Mouse (Mus musculus) liver, adult 2 months (tissue): ENCODE results near the gene Ctsll3.

ENCODE experiments used
- CTCF ChIP-seq: fragments of 200-500 bp; IDR thresholded peaks from 2 replicates; pipeline ENCODE4 v1.5.1; 2011; ENCODE audit warnings: low read depth, low read length, control low read depth
- POLR2A ChIP-seq: fragments of 200-500 bp; IDR thresholded peaks from 2 replicates; pipeline ENCODE4 v1.6.1; 2011; ENCODE audit warnings: low read length, control low read depth; ENCODE audit not compliant: insufficient read depth; ENCODE audit errors: extremely low read depth

DNA sequence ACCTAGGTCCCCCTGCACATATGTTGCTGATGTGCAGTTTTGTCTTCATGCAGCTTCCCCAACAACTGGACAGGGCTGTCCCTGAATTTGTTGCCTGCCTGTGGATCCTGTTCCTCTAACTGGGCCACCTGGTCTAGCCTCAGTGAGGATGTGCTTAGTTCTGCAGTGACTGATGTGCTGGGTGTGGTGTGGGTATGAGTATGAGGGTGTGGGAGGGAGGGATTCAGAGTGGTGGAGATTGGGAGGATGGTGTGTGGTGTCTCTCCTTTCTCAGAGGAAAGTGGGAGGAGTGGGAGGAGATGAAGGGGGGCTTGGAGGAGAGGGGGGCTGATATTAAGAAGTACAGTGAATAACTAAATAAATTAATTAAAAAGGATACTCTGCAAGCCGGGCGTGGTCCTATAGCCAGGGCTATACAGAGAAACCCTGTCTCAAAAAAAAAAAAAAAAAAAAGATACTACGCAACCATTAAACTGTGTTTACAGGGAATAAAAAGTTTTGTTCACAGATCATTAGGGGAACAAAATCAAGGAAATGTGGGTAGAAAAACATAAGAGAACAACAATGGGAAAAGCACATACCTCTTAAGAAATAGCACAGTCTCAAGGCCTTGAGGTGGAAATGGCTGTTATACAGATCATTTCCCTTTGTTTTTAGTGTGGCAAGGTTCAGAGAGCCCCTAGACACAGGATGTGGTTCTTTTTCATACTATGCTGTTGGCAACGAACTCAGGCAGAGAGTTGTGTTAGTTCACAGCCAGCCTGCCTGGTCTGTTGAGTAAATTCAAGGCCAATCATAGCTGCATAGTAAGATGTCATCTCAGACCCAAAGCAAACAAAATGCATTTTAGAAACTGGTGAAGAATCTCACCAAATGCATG is 45.8 kb upstream of the Ctsll3 start:
- TF ChIP-seq CTCF: no peak
- TF ChIP-seq POLR2A: no peak
